Mouse (Mus musculus): ENCODE results near the gene Prg2.

DNA sequence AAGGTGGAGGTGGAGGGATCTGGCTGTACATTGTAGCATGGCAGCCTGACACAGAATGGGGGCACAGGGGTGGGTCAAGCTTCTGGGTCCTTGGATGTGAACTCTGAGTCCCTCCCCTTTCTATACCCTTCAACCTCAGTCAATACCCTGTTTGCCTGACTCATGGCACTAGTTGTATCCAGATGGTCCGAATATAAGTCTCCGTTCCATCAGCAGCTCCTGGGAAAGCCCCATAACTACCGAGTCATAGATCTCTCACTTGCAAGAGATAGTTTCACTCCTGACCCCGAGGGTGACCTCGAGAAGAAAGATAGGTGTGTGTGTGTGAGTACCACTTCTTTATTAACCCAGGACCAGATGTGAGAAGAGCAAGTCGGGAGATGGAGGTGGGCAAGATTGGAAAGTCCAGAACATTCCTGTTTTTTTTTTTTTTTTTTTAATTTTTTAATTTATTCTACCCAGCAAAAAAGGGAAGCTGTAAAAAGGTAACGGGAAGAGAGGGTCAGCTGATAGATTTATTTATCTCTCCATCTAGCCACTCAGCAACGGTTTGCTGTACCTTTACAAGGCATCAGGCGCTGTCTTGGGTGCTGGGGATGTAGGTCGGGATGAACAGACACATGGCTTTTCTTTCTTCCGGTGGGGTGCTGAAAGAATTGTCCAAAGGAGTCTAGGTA, 21.5 kb upstream of the Prg2 start:
- no peak for TF ChIP-seq NELFE (IDR thresholded peaks at IDR 0.05; ENCODE audit: low read depth, low read length)
- TF ChIP-seq GATA1 (IDR thresholded peaks at IDR 0.05; ENCODE audit: low read depth, low read length), result peak; percentile 63
- TF ChIP-seq POLR2A (IDR thresholded peaks at IDR 0.05; ENCODE audit: control insufficient read depth in 1 of 2, insufficient read depth in 1 of 2, low read depth in 1 of 2, low read length in 2 of 2, poor library complexity in 1 of 2), result peak in 1 of 2 experiments; percentile 34; a peak in 1 of 4 replicates
- no peak for TF ChIP-seq CTCF (IDR thresholded peaks at IDR 0.05 in 2 of 3, conservative IDR thresholded peaks at IDR 0.05 in 1 of 3; ENCODE audit: control insufficient read depth in 1 of 3, insufficient read depth in 1 of 3, low read depth in 2 of 3, low read length in 3 of 3, poor library complexity in 1 of 3, severe bottlenecking in 1 of 3)
- TF ChIP-seq KAT2A (conservative IDR thresholded peaks at IDR 0.05; ENCODE audit: low read depth, low read length), result no peak

All from MEL (cell line).